Mouse (Mus musculus): ENCODE measurements around the gene Man2a1. TPM values are rescaled to one million over a fixed set of nuclear protein-coding genes. Genes with fewer than 3 reads are reported as not detected.

The Man2a1 gene
- polyA plus RNA-seq, 1 experiment: 53.4 TPM

GRCm38 (mm10) chr17:64698516-64698915 is 98.0 kb downstream of the Man2a1 start:
- TF ChIP-seq CTCF (IDR thresholded peaks at IDR 0.05; ENCODE audit: low read depth, low read length) (no peak), POLR2A (IDR thresholded peaks at IDR 0.05; ENCODE audit: insufficient read depth, low read length) (no peak), EP300 (IDR thresholded peaks at IDR 0.05; ENCODE audit: insufficient read depth, low read depth, low read length) (no peak)
- no peaks in the 10 kb centered on the region for H3K36me3 ChIP-seq (ENCODE audit: control insufficient read depth, insufficient read depth, low read length, poor library complexity, severe bottlenecking)
- H3K9me3 ChIP-seq (replicated peaks; ENCODE audit: control insufficient read depth, insufficient read depth, low read length, poor library complexity, severe bottlenecking): no peaks in the 10 kb centered on the region
- H3K4me1 ChIP-seq (ENCODE audit: control insufficient read depth, insufficient read depth, low read length): no peaks in the 10 kb centered on the region
- no peak overlapping the region for H3K4me3 ChIP-seq (ENCODE audit: low read depth, low read length)
- no peak overlapping the region for H3K27ac ChIP-seq (ENCODE audit: insufficient read depth, low read length)
- H3K27me3 ChIP-seq (ENCODE audit: control insufficient read depth, insufficient read depth, low read length, poor library complexity, severe bottlenecking): no peaks in the 10 kb centered on the region
- H3K9ac ChIP-seq (ENCODE audit: low read depth, poor library complexity, severe bottlenecking): no peak overlapping the region

- Histone ChIP-seq H3K27me3 (ENCODE audit: control insufficient read depth, insufficient read depth, low read length, poor library complexity, severe bottlenecking) (no peaks in the 10 kb centered on the region), H3K9me3 (replicated peaks; ENCODE audit: control insufficient read depth, insufficient read depth, low read length, poor library complexity, severe bottlenecking) (no peaks in the 10 kb centered on the region), H3K27ac (ENCODE audit: insufficient read depth, low read length) (no peak overlapping the region), H3K9ac (ENCODE audit: low read depth, poor library complexity, severe bottlenecking) (no peak overlapping the region), H3K4me1 (ENCODE audit: control insufficient read depth, insufficient read depth, low read length) (no peaks in the 10 kb centered on the region), H3K4me3 (ENCODE audit: low read depth, low read length) (no peak overlapping the region), H3K36me3 (ENCODE audit: control insufficient read depth, insufficient read depth, low read length, poor library complexity, severe bottlenecking) (no peaks in the 10 kb centered on the region)
- TF ChIP-seq EP300 (IDR thresholded peaks at IDR 0.05; ENCODE audit: insufficient read depth, low read depth, low read length) (no peak), CTCF (IDR thresholded peaks at IDR 0.05; ENCODE audit: low read depth, low read length) (no peak), POLR2A (IDR thresholded peaks at IDR 0.05; ENCODE audit: insufficient read depth, low read length) (no peak)
These were observed 103.2 kb downstream of the Man2a1 start for GRCm38 (mm10) chr17:64703649-64704230.

GRCm38 (mm10) chr17:64707529-64707928 is 107.0 kb downstream of the Man2a1 start:
- Histone ChIP-seq H3K27me3 (ENCODE audit: control insufficient read depth, insufficient read depth, low read length, poor library complexity, severe bottlenecking) (no peaks in the 10 kb centered on the region), H3K27ac (ENCODE audit: insufficient read depth, low read length) (no peak overlapping the region), H3K36me3 (ENCODE audit: control insufficient read depth, insufficient read depth, low read length, poor library complexity, severe bottlenecking) (no peaks in the 10 kb centered on the region), H3K4me1 (ENCODE audit: control insufficient read depth, insufficient read depth, low read length) (no peaks in the 10 kb centered on the region), H3K4me3 (ENCODE audit: low read depth, low read length) (no peak overlapping the region), H3K9me3 (replicated peaks; ENCODE audit: control insufficient read depth, insufficient read depth, low read length, poor library complexity, severe bottlenecking) (no peaks in the 10 kb centered on the region), H3K9ac (ENCODE audit: low read depth, poor library complexity, severe bottlenecking) (no peak overlapping the region)
- no peak for TF ChIP-seq POLR2A (IDR thresholded peaks at IDR 0.05; ENCODE audit: insufficient read depth, low read length)
- no peak for TF ChIP-seq CTCF (IDR thresholded peaks at IDR 0.05; ENCODE audit: low read depth, low read length)
- TF ChIP-seq EP300 (IDR thresholded peaks at IDR 0.05; ENCODE audit: insufficient read depth, low read depth, low read length): no peak

DNA sequence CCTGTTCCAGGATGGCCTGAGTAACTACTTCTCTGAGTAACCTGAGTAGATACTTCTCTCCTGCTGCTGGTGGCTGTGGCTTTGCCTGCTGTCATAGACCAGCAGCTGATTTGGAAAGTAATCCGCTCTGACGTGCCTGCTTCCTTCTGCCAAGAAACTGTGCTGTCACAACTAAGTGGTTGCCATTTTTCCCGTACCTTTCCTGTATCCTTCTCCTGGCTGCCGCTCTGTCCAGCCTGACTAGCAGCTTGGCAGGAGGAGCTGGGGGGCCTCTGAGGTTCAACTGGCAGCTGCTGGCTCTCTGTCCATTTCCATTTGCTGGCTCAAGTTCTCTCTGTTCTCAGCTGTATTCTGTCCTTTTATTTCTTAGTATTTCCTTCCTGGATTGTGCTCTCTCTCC is 115.8 kb downstream of the Man2a1 start:
- no peaks in the 10 kb centered on the region for H3K9me3 ChIP-seq (replicated peaks; ENCODE audit: control insufficient read depth, insufficient read depth, low read length, poor library complexity, severe bottlenecking)
- no peak overlapping the region for H3K9ac ChIP-seq (ENCODE audit: low read depth, poor library complexity, severe bottlenecking)
- peaks cover 7% of the 10 kb centered on the region for H3K36me3 ChIP-seq (ENCODE audit: control insufficient read depth, insufficient read depth, low read length, poor library complexity, severe bottlenecking)
- no peak overlapping the region for H3K27ac ChIP-seq (ENCODE audit: insufficient read depth, low read length)
- no peak for TF ChIP-seq EP300 (IDR thresholded peaks at IDR 0.05; ENCODE audit: insufficient read depth, low read depth, low read length)
- TF ChIP-seq POLR2A (IDR thresholded peaks at IDR 0.05; ENCODE audit: insufficient read depth, low read length): no peak
- no peak for TF ChIP-seq CTCF (IDR thresholded peaks at IDR 0.05; ENCODE audit: low read depth, low read length)
- no peaks in the 10 kb centered on the region for H3K4me1 ChIP-seq (ENCODE audit: control insufficient read depth, insufficient read depth, low read length)
- no peaks in the 10 kb centered on the region for H3K27me3 ChIP-seq (ENCODE audit: control insufficient read depth, insufficient read depth, low read length, poor library complexity, severe bottlenecking)
- no peak overlapping the region for H3K4me3 ChIP-seq (ENCODE audit: low read depth, low read length)

DNA sequence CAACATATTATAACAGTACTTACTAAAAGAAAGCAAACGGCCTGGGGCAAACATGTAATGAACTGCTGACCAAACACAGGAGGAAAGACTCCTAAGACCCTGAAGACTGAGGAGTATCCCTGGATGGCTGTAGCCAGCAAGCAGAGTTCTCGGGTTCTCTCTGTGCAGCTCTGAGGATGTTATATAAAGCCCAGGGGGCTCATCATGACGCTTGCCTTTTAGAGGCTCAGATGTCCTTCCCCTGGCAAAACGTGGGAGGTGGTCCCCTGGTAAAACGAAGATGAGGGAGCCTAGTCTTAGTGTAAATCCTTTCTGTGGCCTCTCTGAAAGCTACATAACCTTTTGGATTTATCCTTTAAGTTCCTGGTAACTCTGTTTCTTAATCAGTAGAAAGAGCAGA is 119.2 kb downstream of the Man2a1 start:
- H3K9me3 ChIP-seq (replicated peaks; ENCODE audit: control insufficient read depth, insufficient read depth, low read length, poor library complexity, severe bottlenecking): no peaks in the 10 kb centered on the region
- H3K27ac ChIP-seq (ENCODE audit: insufficient read depth, low read length): no peak overlapping the region
- no peak for TF ChIP-seq CTCF (IDR thresholded peaks at IDR 0.05; ENCODE audit: low read depth, low read length)
- TF ChIP-seq POLR2A (IDR thresholded peaks at IDR 0.05; ENCODE audit: insufficient read depth, low read length): no peak
- no peak for TF ChIP-seq EP300 (IDR thresholded peaks at IDR 0.05; ENCODE audit: insufficient read depth, low read depth, low read length)
- H3K36me3 ChIP-seq (ENCODE audit: control insufficient read depth, insufficient read depth, low read length, poor library complexity, severe bottlenecking): peaks cover 5% of the 10 kb centered on the region
- no peak overlapping the region for H3K9ac ChIP-seq (ENCODE audit: low read depth, poor library complexity, severe bottlenecking)
- no peaks in the 10 kb centered on the region for H3K4me1 ChIP-seq (ENCODE audit: control insufficient read depth, insufficient read depth, low read length)
- no peak overlapping the region for H3K4me3 ChIP-seq (ENCODE audit: low read depth, low read length)
- H3K27me3 ChIP-seq (ENCODE audit: control insufficient read depth, insufficient read depth, low read length, poor library complexity, severe bottlenecking): no peaks in the 10 kb centered on the region

DNA sequence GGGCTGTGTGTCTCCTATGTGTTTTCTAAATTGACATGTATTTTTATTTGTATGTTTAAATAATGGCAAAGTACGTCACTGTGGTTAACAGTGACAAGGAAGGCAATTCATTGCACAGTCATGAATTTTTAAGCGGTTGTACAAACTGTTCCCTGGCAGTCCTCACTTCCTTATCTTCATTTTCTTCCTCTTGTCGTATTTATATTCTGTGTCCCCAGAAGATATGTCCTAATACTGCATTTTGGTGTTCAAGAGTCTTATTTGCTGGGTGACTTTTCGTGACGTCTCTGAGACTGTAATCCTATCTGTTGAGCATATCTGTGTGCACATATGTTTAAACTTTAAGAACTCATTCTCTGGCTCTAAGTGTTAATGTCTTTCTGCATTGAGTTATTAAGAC is 120.6 kb downstream of the Man2a1 start:
- Histone ChIP-seq H3K9me3 (replicated peaks; ENCODE audit: control insufficient read depth, insufficient read depth, low read length, poor library complexity, severe bottlenecking) (no peaks in the 10 kb centered on the region), H3K4me3 (ENCODE audit: low read depth, low read length) (no peak overlapping the region), H3K4me1 (ENCODE audit: control insufficient read depth, insufficient read depth, low read length) (no peaks in the 10 kb centered on the region), H3K36me3 (ENCODE audit: control insufficient read depth, insufficient read depth, low read length, poor library complexity, severe bottlenecking) (peaks cover 5% of the 10 kb centered on the region; the same call in 1 of the 2 replicates), H3K9ac (ENCODE audit: low read depth, poor library complexity, severe bottlenecking) (no peak overlapping the region), H3K27ac (ENCODE audit: insufficient read depth, low read length) (no peak overlapping the region), H3K27me3 (ENCODE audit: control insufficient read depth, insufficient read depth, low read length, poor library complexity, severe bottlenecking) (no peaks in the 10 kb centered on the region)
- TF ChIP-seq POLR2A (IDR thresholded peaks at IDR 0.05; ENCODE audit: insufficient read depth, low read length) (no peak), CTCF (IDR thresholded peaks at IDR 0.05; ENCODE audit: low read depth, low read length) (no peak), EP300 (IDR thresholded peaks at IDR 0.05; ENCODE audit: insufficient read depth, low read depth, low read length) (no peak)

Measured in ES-Bruce4 (cell line).